Mouse (Mus musculus) ES-E14 (cell line): Measurements from ENCODE around the gene Cxcr2. TPM values are rescaled to one million over a fixed set of nuclear protein-coding genes. Genes with fewer than 3 reads are reported as not detected.
"Not testable (repeated sequence)": the region's sequence is repeated elsewhere in the genome, so short reads cannot be mapped to it uniquely, and the experiment has no call there.

ENCODE experiments used
- DNase-seq: peaks from one replicate; pipeline ENCODE4 v3.0.0-alpha.2; 2013; ENCODE audit warnings: low read depth, low spot score
- H3K27ac ChIP-seq: 2 replicates; pipeline ENCODE4 v1.5.1; 2012; ENCODE audit warnings: low read depth, mild to moderate bottlenecking, low read length, moderate library complexity, mixed read lengths; ENCODE audit not compliant: poor library complexity, insufficient read depth, severe bottlenecking
- H3K36me3 ChIP-seq: 2 replicates; pipeline ENCODE4 v1.6.1; 2012; ENCODE audit warnings: mild to moderate bottlenecking, low read length, moderate library complexity, mixed read lengths; ENCODE audit not compliant: control insufficient read depth, poor library complexity, insufficient read depth, severe bottlenecking
- H3K4me1 ChIP-seq, 2 experiments: fragments of 150-350 bp in 1 of 2; sonication (generic) in 1 of 2; 2 replicates each; pipeline ENCODE4 v1.6.1; 2012; ENCODE audit warnings: low read length in 2 of 2, mild to moderate bottlenecking in 1 of 2, mixed read lengths in 1 of 2; ENCODE audit not compliant: control insufficient read depth in 2 of 2, insufficient read depth in 2 of 2, poor library complexity in 1 of 2
- H3K4me3 ChIP-seq, 2 experiments: fragments of 150-350 bp in 1 of 2; sonication (generic) in 1 of 2; 2 replicates each; pipeline ENCODE4 v1.5.1; 2012; ENCODE audit warnings: low read length in 2 of 2, low read depth in 1 of 2, mild to moderate bottlenecking in 1 of 2, mixed read lengths in 1 of 2; ENCODE audit not compliant: insufficient read depth in 1 of 2, poor library complexity in 1 of 2, severe bottlenecking in 1 of 2
- H3K9ac ChIP-seq: 2 replicates; pipeline ENCODE4 v1.6.1; 2012; ENCODE audit warnings: low read depth, mild to moderate bottlenecking, low read length, mixed read lengths; ENCODE audit not compliant: poor library complexity, insufficient read depth, severe bottlenecking
- H3K9me3 ChIP-seq: fragments of 150-350 bp; sonication (generic); 2 replicates; pipeline ENCODE4 v1.6.1; 2012; ENCODE audit warnings: low read depth, mild to moderate bottlenecking, low read length; ENCODE audit not compliant: control insufficient read depth, insufficient read depth
- CHD2 ChIP-seq: IDR thresholded peaks from 2 replicates; pipeline ENCODE4 v1.6.1; 2014; ENCODE audit warnings: mild to moderate bottlenecking, low read depth, low read length, inconsistent platforms
- HCFC1 ChIP-seq: IDR thresholded peaks from 2 replicates; pipeline ENCODE4 v1.6.1; 2012; ENCODE audit warnings: low read length, inconsistent platforms, borderline replicate concordance; ENCODE audit not compliant: insufficient read depth
- MAFK ChIP-seq: IDR thresholded peaks from 2 replicates; pipeline ENCODE4 v1.6.1; 2014; ENCODE audit warnings: mild to moderate bottlenecking, low read depth, low read length, inconsistent platforms; ENCODE audit not compliant: insufficient read depth
- ZC3H11A ChIP-seq: IDR thresholded peaks from 2 replicates; pipeline ENCODE4 v1.6.1; 2012; ENCODE audit warnings: low read depth, mild to moderate bottlenecking, inconsistent platforms, low read length, borderline replicate concordance
- ZNF384 ChIP-seq: IDR thresholded peaks from 2 replicates; pipeline ENCODE4 v1.6.1; 2012; ENCODE audit warnings: low read depth, low read length, inconsistent platforms
- in situ Hi-C, 2 experiments: fragments of 600-800 bp; cut with MboI; formaldehyde crosslinking; loops; one replicate each; pipeline ENCODE4 v1.15.1; 2025; ENCODE audit warnings: low sequenced_read_pairs in 2 of 2, inconsistent platforms in 1 of 2; ENCODE audit not compliant: unreplicated experiment in 2 of 2
- total RNA-seq: library from RNA; depleted of rRNA; stranded (reverse); fragments of 300-350 nt; gene quantifications from 2 replicates; pipeline ENCODE4 v1.2.3, GENCODE M21; 2012

Cxcr2 gene
- total RNA-seq, 1 experiment: 0.22 TPM

GRCm38 (mm10) chr1:74150101-74150500, 3.7 kb upstream of the Cxcr2 start:
- Histone ChIP-seq H3K36me3 (no peaks in the 10 kb centered on the region), H3K4me1 (no peaks in the 10 kb centered on the region), H3K27ac (no peak overlapping the region), H3K9ac (no peak overlapping the region), H3K9me3 (no peaks in the 10 kb centered on the region), H3K4me3 (no peak overlapping the region)
- in situ Hi-C loops: no loop called here
- TF ChIP-seq HCFC1 (no peak), ZC3H11A (no peak), MAFK (no peak), ZNF384 (no peak), CHD2 (no peak)
- no peak for DNase-seq

GRCm38 (mm10) chr1:74151091-74151490, 2.7 kb upstream of the Cxcr2 start:
- Histone ChIP-seq H3K9me3 (no peaks in the 10 kb centered on the region), H3K4me3 (no peak overlapping the region), H3K4me1 (no peaks in the 10 kb centered on the region), H3K36me3 (no peaks in the 10 kb centered on the region), H3K9ac (no peak overlapping the region), H3K27ac (no peak overlapping the region)
- no peak for DNase-seq
- in situ Hi-C loops: no loop called here
- no peak for TF ChIP-seq ZNF384

GRCm38 (mm10) chr1:74155435-74156012, 1.7 kb downstream of the Cxcr2 start:
- no peak for TF ChIP-seq MAFK
- no peak for TF ChIP-seq ZNF384
- no peak for TF ChIP-seq HCFC1
- TF ChIP-seq CHD2: no peak
- TF ChIP-seq ZC3H11A: no peak
- Histone ChIP-seq H3K9ac (no peak overlapping the region), H3K9me3 (no peaks in the 10 kb centered on the region), H3K36me3 (no peaks in the 10 kb centered on the region), H3K4me3 (no peak overlapping the region), H3K27ac (no peak overlapping the region), H3K4me1 (no peaks in the 10 kb centered on the region)
- no peak for DNase-seq
- in situ Hi-C loops: no loop called here

GRCm38 (mm10) chr1:74156381-74156910, 2.7 kb downstream of the Cxcr2 start:
- H3K36me3 ChIP-seq: no peaks in the 10 kb centered on the region
- H3K4me1 ChIP-seq: no peaks in the 10 kb centered on the region
- H3K9ac ChIP-seq: no peak overlapping the region
- no peak overlapping the region for H3K27ac ChIP-seq
- no peaks in the 10 kb centered on the region for H3K9me3 ChIP-seq
- no peak for DNase-seq
- H3K4me3 ChIP-seq: no peak overlapping the region
- in situ Hi-C loops: no loop called here
- no peak for TF ChIP-seq ZC3H11A
- no peak for TF ChIP-seq CHD2
- TF ChIP-seq ZNF384: no peak
- TF ChIP-seq MAFK: no peak
- TF ChIP-seq HCFC1: no peak

GRCm38 (mm10) chr1:74159613-74160012, 5.8 kb downstream of the Cxcr2 start:
- H3K9me3 ChIP-seq, DNase-seq, H3K36me3 ChIP-seq, H3K9ac ChIP-seq, H3K4me3 ChIP-seq, in situ Hi-C loops, H3K27ac ChIP-seq, H3K4me1 ChIP-seq: not testable (repeated sequence)
